Mouse (Mus musculus): ENCODE data around the gene Tbc1d4.

- TF ChIP-seq POLR2A (IDR thresholded peaks at IDR 0.05; ENCODE audit: insufficient read length, low read depth) (no peak), MAX (IDR thresholded peaks at IDR 0.05; ENCODE audit: low read depth) (no peak), CEBPB (IDR thresholded peaks at IDR 0.05; ENCODE audit: insufficient read depth, poor library complexity, severe bottlenecking) (no peak), POLR2AphosphoS2 (IDR thresholded peaks at IDR 0.05; ENCODE audit: insufficient read length, low read depth) (no peak), REST (IDR thresholded peaks at IDR 0.05; ENCODE audit: insufficient read depth, insufficient read length) (no peak), TCF12 (IDR thresholded peaks at IDR 0.05; ENCODE audit: insufficient read depth, poor library complexity, severe bottlenecking) (no peak), TCF3 (IDR thresholded peaks at IDR 0.05; ENCODE audit: insufficient read length, low read depth) (no peak), MYOG (IDR thresholded peaks at IDR 0.05; ENCODE audit: control insufficient read depth in 1 of 3, insufficient read depth in 1 of 3, insufficient read length in 2 of 3, low read depth in 2 of 3) (no peak)
Measured at GRCm38 (mm10) chr14:101616178-101616577, 7.2 kb upstream of the Tbc1d4 start.

All from myocyte (in vitro differentiated cells).